Mouse (Mus musculus): Measurements from ENCODE around the gene Rundc3a.

DNA sequence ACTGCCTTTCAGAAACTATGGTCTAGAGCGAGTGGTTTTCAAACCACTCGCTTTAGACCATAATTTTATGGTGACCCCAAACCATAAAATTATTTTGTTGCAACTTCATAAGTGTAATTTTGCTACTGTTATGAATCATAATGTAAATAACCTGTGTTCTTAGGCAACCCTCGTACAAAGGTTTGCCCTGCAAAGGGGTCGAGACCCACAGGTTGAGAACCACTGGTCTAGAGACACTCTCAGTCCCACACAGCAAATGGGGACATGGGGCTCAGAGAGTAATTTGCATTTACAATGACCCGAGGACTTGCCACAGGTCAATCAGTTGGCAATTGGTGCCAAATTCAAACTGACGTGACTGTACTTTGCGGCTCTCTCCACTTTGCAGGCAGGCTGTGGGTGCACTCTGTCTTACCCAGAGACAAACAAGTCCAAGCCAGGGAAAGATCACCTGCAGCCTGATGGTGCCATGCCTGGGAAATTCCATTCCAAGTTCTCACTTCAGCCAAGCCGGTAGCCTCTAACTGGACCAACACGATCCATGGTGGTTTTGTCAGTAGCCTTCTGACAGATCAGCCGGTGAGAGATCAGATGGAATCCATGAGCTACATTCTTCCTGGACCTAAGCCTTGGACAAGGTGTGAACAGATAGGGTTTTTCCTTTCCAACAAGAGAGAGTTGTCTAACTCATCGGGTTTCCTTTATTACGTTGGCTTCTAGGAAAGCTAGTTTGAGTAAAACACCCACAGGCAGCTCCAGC is 21.1 kb upstream of the Rundc3a start:
- TF ChIP-seq CTCF (IDR thresholded peaks at IDR 0.05; ENCODE audit: low read depth, low read length) (no peak), POLR2A (IDR thresholded peaks at IDR 0.05; ENCODE audit: borderline replicate concordance, low read depth, low read length) (no peak)

Data from bone marrow macrophage, adult 2 months (primary cell).